Mouse (Mus musculus) lung, adult 2 months (tissue): ENCODE results near the gene Gm10643. TPM values are rescaled to one million over a fixed set of nuclear protein-coding genes. Genes with fewer than 3 reads are reported as not detected.

Source experiments
- DNase-seq: peaks from one replicate; pipeline ENCODE4 v3.0.0; 2022
- H3K4me1 ChIP-seq: fragments of 200-500 bp; 2 replicates; pipeline ENCODE4 v1.6.1; 2011; ENCODE audit warnings: low read length; ENCODE audit not compliant: control insufficient read depth, insufficient read depth
- H3K4me3 ChIP-seq: fragments of 200-500 bp; replicated peaks from 2 replicates; pipeline ENCODE3; 2011; ENCODE audit warnings: low read depth, mild to moderate bottlenecking, control low read depth, low read length; ENCODE audit errors: extremely low read depth
- CTCF ChIP-seq: fragments of 200-500 bp; IDR thresholded peaks from 2 replicates; pipeline ENCODE4 v1.5.1; 2011; ENCODE audit warnings: mild to moderate bottlenecking, low read length, control low read depth; ENCODE audit not compliant: insufficient read depth
- POLR2A ChIP-seq: fragments of 200-500 bp; IDR thresholded peaks from 2 replicates; pipeline ENCODE4 v1.6.1; 2011; ENCODE audit warnings: low read depth, mild to moderate bottlenecking, control low read depth, low read length, borderline replicate concordance; ENCODE audit errors: extremely low read depth
- WGBS: fragments of 180-500 bp; shearing (Covaris S2); methylation state at CpG from one replicate; pipeline ENCODE4 v1.1.7; 2018; 5-methylcytosine and 5-hydroxymethylcytosine counted together
- polyA plus RNA-seq: library from polyadenylated mRNA; depleted of rRNA; stranded (reverse); fragments of >200 nt; gene quantifications from 2 replicates; pipeline ENCODE4 v1.2.3, GENCODE M21; 2012

Gene Gm10643
- polyA plus RNA-seq, 1 experiment = 1.0 TPM

DNA sequence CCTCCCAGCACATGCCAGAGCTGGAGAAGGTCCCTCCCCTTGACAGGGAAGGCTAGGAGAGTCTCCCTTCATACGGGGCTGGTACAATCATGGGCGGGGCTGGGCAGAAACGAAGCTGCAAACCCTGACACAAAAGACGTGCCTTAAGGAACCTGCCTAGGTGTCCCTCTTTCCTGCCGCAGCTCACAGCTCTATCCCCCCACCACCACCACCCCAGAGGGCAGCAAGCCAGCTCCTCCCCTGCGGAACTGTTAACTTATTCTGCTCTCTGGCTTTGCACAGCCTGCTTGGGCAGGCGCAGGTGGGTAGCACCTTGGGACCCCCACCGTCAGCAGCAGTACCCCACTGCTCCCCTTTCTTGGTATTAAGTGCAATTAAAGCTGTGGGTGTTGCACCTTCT, 31.1 kb upstream of the Gm10643 start:
- Histone ChIP-seq H3K4me1 (no peaks in the 10 kb centered on the region), H3K4me3 (no peak overlapping the region)
- TF ChIP-seq POLR2A = no peak
- TF ChIP-seq CTCF = no peak
- DNase-seq = no peak
- 65% methylated on average over 8 of the region's 8 CpGs for WGBS

DNA sequence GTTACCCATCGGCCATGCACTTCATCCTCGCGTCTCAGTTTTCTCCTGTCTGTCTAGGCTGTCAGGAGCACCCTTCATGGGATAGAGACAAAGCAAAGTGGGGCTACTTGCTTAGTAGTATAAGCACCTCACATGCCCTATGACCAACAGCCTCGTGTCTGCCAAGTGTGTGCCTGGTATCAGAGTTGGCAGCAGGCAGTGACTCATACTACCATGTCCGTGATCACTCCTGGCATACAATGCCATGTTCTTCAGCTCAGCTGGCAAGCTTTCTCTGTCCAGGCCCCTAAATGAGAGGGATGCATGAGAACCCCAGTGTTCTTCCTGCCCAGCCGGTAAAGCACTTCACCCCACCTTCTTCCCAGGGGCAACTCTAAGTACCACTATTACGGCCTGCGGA, 25.6 kb upstream of the Gm10643 start:
- Histone ChIP-seq H3K4me3 (no peak overlapping the region), H3K4me1 (no peaks in the 10 kb centered on the region)
- DNase-seq = no peak
- no peak for TF ChIP-seq CTCF
- TF ChIP-seq POLR2A = no peak
- 86% methylated on average over 8 of the region's 8 CpGs for WGBS

- WGBS = 67% methylated on average over 9 of the region's 9 CpGs
These were observed 24.3 kb upstream of the Gm10643 start for GRCm38 (mm10) chr8:84089277-84089676.

DNA sequence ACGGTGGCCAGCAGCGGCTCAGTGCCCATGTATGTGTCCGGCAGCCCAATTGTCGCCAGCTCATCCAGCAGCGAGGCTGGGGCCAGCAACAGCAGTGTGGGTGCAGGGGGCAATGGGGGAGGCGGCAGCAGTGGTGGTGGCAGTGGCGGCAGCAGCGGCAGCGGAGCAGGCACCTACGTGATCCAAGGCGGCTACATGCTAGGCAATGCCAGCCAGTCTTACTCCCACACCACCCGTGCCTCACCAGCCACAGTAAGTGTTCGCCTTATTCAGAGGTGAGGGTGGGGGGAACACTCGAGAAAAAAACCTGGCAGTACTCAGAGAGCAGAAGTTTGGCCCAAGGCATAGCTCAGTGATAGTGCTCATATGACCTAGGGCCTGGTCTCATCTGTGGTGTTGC, 22.9 kb upstream of the Gm10643 start:
- no peak overlapping the region for H3K4me3 ChIP-seq
- no peak for TF ChIP-seq POLR2A
- TF ChIP-seq CTCF = no peak
- no peak for DNase-seq
- WGBS = 94% methylated on average over 14 of the region's 14 CpGs
- no peaks in the 10 kb centered on the region for H3K4me1 ChIP-seq

More at GRCm38 (mm10) chr8:84089277-84089676, 24.3 kb upstream of the Gm10643 start:
- no peak overlapping the region for H3K4me3 ChIP-seq
- no peaks in the 10 kb centered on the region for H3K4me1 ChIP-seq
- TF ChIP-seq CTCF (no peak), POLR2A (no peak)
- DNase-seq = no peak

GRCm38 (mm10) chr8:84087156-84087555, 22.2 kb upstream of the Gm10643 start:
- no peak overlapping the region for H3K4me3 ChIP-seq
- 89% methylated on average over 7 of the region's 7 CpGs for WGBS
- TF ChIP-seq CTCF (no peak), POLR2A (no peak)
- no peak for DNase-seq
- H3K4me1 ChIP-seq = no peaks in the 10 kb centered on the region

DNA sequence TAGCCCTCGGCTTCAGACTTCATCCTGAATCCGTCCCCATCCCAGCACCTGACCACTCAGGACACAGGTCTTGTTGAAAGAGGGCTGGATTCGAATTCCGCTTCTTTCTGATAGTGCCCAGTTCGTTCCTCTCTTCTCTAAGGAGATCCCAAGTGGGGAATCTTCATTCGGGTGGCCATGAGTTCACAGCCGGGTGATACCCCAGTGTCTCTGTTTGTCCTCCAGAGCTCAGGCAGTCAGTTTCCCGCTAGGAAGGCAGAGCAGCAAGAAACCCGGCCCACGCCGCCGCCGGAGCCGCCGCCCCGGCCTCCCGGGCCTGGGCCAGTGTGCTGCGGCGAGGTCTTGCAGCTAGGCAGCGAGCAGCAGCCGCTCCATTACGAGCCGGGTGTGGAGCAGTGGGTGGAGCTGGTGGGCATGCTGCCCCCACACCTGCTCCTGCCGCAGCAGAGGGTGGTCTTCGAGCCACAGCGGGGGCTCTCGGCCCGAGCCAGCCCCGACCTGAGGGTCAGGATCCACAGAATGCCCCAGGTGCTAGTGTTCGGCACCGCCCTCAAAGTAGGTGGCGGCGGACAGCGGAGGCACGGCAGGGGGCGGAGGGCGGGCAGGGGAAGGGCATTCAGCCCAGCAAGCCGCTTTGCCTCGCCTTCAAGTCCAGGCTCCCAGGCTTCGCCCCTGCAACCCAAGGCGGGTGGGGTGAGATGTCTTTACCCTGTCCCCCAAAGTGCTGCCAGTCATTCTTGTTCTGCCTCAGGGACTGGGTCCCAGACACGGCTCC, 19.6 kb upstream of the Gm10643 start:
- DNase-seq = no peak
- Histone ChIP-seq H3K4me3 (no peak overlapping the region), H3K4me1 (peaks cover 1% of the 10 kb centered on the region; the same call in 1 of the 2 replicates)
- 77% methylated on average over 42 of the region's 42 CpGs for WGBS
- TF ChIP-seq POLR2A = no peak
- TF ChIP-seq CTCF = no peak

GRCm38 (mm10) chr8:84083829-84084241, 18.9 kb upstream of the Gm10643 start:
- peak; percentile 18 for DNase-seq
- WGBS = 45% methylated on average over 8 of the region's 8 CpGs
- Histone ChIP-seq H3K4me3 (no peak overlapping the region), H3K4me1 (peaks cover 3% of the 10 kb centered on the region; the same call in 1 of the 2 replicates)
- TF ChIP-seq CTCF (no peak), POLR2A (no peak)

GRCm38 (mm10) chr8:84079206-84079605, 14.3 kb upstream of the Gm10643 start:
- DNase-seq = peak; percentile 38
- Histone ChIP-seq H3K4me1 (peaks cover 3% of the 10 kb centered on the region; the same call in 1 of the 2 replicates), H3K4me3 (no peak overlapping the region)
- no peak for TF ChIP-seq CTCF
- TF ChIP-seq POLR2A = no peak
- 64% methylated on average over 5 of the region's 5 CpGs for WGBS

DNA sequence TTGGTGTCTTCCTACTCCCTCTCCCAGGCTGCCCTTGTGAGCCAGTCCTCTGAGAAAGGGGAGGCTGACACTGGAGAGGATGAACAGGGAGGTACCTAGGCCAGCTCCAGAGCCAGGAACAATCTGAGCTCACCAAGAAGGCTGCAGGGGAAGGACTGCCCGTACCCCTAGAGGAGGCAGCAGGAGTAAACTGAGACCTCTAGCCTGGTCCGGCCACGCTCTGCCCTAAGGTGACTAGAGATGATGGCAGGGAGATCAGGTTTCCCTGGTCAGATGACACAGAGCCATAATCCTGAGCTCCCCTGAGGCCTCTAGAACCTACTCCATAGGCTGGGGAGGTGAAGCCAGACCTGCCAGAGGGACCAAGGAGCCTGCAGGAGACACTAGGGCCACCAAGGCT, 11.9 kb upstream of the Gm10643 start:
- no peak overlapping the region for H3K4me3 ChIP-seq
- TF ChIP-seq CTCF (no peak), POLR2A (no peak)
- 95% methylated on average over 3 of the region's 3 CpGs for WGBS
- H3K4me1 ChIP-seq = peaks cover 12% of the 10 kb centered on the region
- no peak for DNase-seq

DNA sequence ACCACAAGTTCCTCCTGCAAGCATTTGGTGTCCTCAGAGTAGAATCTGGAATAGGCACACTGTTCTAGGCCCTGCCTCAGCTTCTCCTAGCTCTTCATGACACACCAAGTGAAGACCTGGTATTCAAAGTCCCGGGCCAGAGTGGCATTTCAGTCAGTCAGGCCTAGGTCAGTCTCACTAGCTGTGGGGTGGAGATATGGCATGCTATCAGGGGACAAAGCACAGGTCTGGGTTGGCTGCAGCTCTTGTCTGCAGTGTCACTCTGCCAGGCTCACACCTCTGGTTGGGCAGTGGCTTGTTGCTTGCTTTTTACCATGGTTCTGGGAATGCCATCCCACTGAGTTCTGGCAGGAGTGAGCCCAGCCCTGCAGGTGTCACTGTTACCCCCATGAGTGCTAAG, 11.5 kb upstream of the Gm10643 start:
- Histone ChIP-seq H3K4me3 (no peak overlapping the region), H3K4me1 (peaks cover 12% of the 10 kb centered on the region)
- 86% methylated on average over 1 of the region's 1 CpGs for WGBS
- DNase-seq = no peak
- no peak for TF ChIP-seq CTCF
- TF ChIP-seq POLR2A = no peak
